Mouse (Mus musculus): ENCODE results near the gene Maml1. TPM values are rescaled to one million over a fixed set of nuclear protein-coding genes. Genes with fewer than 3 reads are reported as not detected.
A peak's percentile ranks its signal among the peaks of the same experiment; 100 is the strongest.

The Maml1 gene
- polyA plus RNA-seq, 1 experiment from 2014 or later = 6.0 TPM

DNA sequence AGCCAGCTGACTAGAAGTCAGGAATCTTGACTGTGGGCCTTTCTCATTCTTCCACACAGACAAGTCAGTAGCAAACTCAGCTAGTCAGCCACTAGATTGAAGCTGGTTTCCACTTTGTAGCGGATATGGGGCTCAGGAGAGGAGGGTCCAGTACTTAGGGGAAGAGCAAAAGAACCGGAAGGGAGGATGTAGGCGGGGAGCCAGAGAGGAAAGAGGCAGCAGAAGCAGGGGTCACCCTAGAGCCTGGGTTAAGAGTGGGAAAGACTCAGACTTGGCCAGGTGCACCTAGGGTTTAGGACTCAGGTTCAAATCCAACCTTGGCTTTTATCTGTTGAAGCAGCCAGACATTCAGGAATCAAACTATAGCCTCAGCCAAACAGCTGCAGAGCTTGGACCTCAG, 64.9 kb downstream of the Maml1 start:
- H3K4me3 ChIP-seq (replicated peaks; ENCODE audit: low read depth, low read length) = 0 out of 2 replicates have a peak overlapping the region, but pooled peaks have one; percentile 90
- no peak for TF ChIP-seq CTCF (IDR thresholded peaks at IDR 0.05; ENCODE audit: low read depth)
- DNase-seq (ENCODE audit: low spot score) (no peak), ATAC-seq (replicated peaks; ENCODE audit: low FRiP score, low read depth) (no peak)
- H3K9ac ChIP-seq (ENCODE audit: low read depth, low read length) = peak overlapping the region; percentile 98; the same call in 1 of the 2 replicates
- no peaks in the 10 kb centered on the region for H3K27me3 ChIP-seq (ENCODE audit: insufficient read depth, low read length)
- peak overlapping the region; percentile 63 for H3K27ac ChIP-seq
- H3K9me3 ChIP-seq (replicated peaks; ENCODE audit: low read length) = no peaks in the 10 kb centered on the region
- 64% methylated on average over 3 of the region's 3 CpGs for WGBS
- H3K4me2 ChIP-seq (ENCODE audit: low read length) = peak overlapping the region; percentile 95
- peaks cover 40% of the 10 kb centered on the region for H3K4me1 ChIP-seq (replicated peaks; ENCODE audit: insufficient read depth, low read length)
- peaks cover 3% of the 10 kb centered on the region; the same call in 1 of the 2 replicates for H3K36me3 ChIP-seq (ENCODE audit: insufficient read depth, low read length)

DNA sequence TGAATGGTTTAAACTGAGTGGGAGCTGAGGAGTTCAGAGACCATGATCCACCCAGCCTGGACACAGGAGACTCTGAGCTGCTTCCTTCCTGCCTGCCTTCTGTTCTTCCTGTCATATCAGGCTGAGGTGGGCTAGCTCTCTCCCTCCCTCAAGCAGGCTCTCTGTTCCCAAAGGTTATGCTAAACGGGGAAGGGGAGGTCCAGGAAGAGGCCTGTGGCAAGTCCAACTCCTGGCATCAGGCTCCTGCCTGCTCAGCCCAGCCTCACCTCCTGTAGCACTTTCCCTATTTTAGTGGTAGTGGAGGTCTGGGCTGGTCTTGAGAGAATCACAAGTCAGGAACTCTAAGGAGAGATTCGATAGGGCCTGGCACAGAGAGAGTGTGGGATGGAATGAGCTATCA, 65.7 kb downstream of the Maml1 start:
- H3K4me2 ChIP-seq (ENCODE audit: low read length) = peak overlapping the region; percentile 95
- no peak for ATAC-seq (replicated peaks; ENCODE audit: low FRiP score, low read depth)
- no peaks in the 10 kb centered on the region for H3K27me3 ChIP-seq (ENCODE audit: insufficient read depth, low read length)
- peaks cover 40% of the 10 kb centered on the region for H3K4me1 ChIP-seq (replicated peaks; ENCODE audit: insufficient read depth, low read length)
- peak overlapping the region; percentile 92 for H3K27ac ChIP-seq
- H3K4me3 ChIP-seq (replicated peaks; ENCODE audit: low read depth, low read length) = peak overlapping the region; percentile 90
- 36% methylated on average over 2 of the region's 2 CpGs for WGBS
- no peak for DNase-seq (ENCODE audit: low spot score)
- TF ChIP-seq CTCF (IDR thresholded peaks at IDR 0.05; ENCODE audit: low read depth) = no peak
- H3K9me3 ChIP-seq (replicated peaks; ENCODE audit: low read length) = no peaks in the 10 kb centered on the region
- peak overlapping the region; percentile 98; the same call in 1 of the 2 replicates for H3K9ac ChIP-seq (ENCODE audit: low read depth, low read length)
- no peaks in the 10 kb centered on the region for H3K36me3 ChIP-seq (ENCODE audit: insufficient read depth, low read length)

DNA sequence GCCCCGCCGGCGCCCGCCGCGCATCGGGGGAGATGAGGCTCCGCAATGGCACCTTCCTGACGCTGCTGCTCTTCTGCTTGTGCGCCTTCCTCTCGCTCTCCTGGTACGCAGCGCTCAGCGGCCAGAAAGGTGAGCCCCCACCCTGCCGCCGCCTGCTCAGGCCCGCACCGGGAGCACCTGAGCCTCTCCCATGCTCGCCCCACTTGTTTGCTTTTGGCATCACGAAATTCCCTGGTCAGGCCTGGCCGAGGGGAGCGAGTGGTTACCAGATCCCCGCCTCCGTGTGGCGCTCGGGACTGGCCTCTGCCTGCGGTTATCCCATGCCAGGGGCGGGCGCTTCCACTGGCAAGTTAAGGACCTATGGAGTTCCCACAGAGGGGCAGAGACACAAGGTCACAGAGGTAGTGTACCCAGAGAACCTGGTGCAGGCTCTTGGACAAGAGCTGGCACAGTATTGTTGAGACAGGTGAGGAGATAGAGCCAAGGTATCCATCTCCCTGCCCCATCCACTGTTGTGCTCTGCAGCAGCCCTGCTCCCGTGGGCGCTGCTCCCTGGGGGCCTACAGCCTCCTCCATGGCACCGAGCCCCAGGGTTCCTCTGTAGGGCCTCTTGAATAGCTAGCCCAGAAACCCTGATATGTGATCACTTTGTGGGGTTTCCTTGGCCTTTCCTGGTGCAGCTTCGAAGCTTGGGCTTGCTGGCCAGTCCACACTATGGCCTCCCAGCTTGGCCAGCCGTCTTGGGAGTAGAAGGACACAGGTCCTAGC, 66.3 kb downstream of the Maml1 start:
- WGBS = 2% methylated on average over 33 of the region's 34 CpGs
- H3K27me3 ChIP-seq (ENCODE audit: insufficient read depth, low read length) = no peaks in the 10 kb centered on the region
- peak overlapping the region; percentile 90 for H3K4me3 ChIP-seq (replicated peaks; ENCODE audit: low read depth, low read length)
- H3K27ac ChIP-seq = peak overlapping the region; percentile 92
- H3K9ac ChIP-seq (ENCODE audit: low read depth, low read length) = peak overlapping the region; percentile 98
- no peak for DNase-seq (ENCODE audit: low spot score)
- peak; percentile 6; the same call in 1 of the 2 replicates for TF ChIP-seq CTCF (IDR thresholded peaks at IDR 0.05; ENCODE audit: low read depth)
- ATAC-seq (replicated peaks; ENCODE audit: low FRiP score, low read depth) = peak; percentile 31
- H3K9me3 ChIP-seq (replicated peaks; ENCODE audit: low read length) = no peaks in the 10 kb centered on the region
- peak overlapping the region; percentile 95 for H3K4me2 ChIP-seq (ENCODE audit: low read length)
- H3K36me3 ChIP-seq (ENCODE audit: insufficient read depth, low read length) = no peaks in the 10 kb centered on the region
- peaks cover 36% of the 10 kb centered on the region for H3K4me1 ChIP-seq (replicated peaks; ENCODE audit: insufficient read depth, low read length)

DNA sequence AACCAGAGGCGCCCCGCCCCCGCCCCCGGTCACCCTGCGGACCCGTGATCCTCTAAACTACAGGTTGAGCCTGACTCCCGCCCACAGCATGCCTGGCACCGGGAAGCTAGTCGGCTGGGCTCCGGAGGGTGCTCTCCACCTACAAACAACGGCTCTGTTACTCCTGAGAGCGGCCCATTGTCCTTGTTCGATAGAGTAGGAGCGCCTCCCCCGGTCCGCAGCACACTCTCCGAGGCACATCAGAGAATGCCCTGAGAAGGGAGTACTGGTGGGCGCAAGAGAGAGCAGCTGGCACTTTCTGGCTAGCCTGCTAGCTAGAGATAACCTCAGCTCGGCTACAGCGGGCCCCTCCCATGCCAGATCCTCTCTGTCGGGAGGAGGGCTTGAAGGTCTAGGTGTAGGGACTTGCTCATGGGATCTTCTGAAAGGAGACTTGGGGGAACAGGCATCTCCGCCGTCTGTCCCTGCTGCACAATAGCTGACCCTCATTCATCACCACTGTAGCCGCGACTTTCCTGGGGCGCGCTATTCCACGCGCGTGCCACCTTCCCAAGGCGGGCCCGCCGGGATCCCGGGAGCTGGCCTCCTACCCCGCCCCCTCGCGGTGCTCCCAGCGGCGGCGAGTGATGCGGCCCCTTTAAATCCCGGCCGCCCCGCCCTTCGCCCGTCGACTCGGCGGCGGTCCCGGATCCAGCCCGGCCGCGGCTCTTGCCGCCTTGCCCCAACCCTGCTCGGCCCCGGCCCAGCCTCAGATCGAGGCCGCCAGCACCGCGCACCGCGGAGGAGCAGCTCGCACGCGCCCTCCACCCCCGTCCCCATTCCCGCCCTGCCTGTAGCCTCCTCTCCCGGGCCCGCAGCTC, 67.2 kb downstream of the Maml1 start:
- no peaks in the 10 kb centered on the region for H3K27me3 ChIP-seq (ENCODE audit: insufficient read depth, low read length)
- H3K4me2 ChIP-seq (ENCODE audit: low read length) = peak overlapping the region; percentile 95
- peaks cover 35% of the 10 kb centered on the region for H3K4me1 ChIP-seq (replicated peaks; ENCODE audit: insufficient read depth, low read length)
- H3K9ac ChIP-seq (ENCODE audit: low read depth, low read length) = peak overlapping the region; percentile 98
- peak overlapping the region; percentile 92 for H3K27ac ChIP-seq
- peak; percentile 42 for TF ChIP-seq CTCF (IDR thresholded peaks at IDR 0.05; ENCODE audit: low read depth)
- peak overlapping the region; percentile 90 for H3K4me3 ChIP-seq (replicated peaks; ENCODE audit: low read depth, low read length)
- ATAC-seq (replicated peaks; ENCODE audit: low FRiP score, low read depth) = peak; percentile 81
- DNase-seq (ENCODE audit: low spot score) = peak; percentile 86
- no peaks in the 10 kb centered on the region for H3K9me3 ChIP-seq (replicated peaks; ENCODE audit: low read length)
- 1% methylated on average over 68 of the region's 70 CpGs for WGBS
- no peaks in the 10 kb centered on the region for H3K36me3 ChIP-seq (ENCODE audit: insufficient read depth, low read length)

DNA sequence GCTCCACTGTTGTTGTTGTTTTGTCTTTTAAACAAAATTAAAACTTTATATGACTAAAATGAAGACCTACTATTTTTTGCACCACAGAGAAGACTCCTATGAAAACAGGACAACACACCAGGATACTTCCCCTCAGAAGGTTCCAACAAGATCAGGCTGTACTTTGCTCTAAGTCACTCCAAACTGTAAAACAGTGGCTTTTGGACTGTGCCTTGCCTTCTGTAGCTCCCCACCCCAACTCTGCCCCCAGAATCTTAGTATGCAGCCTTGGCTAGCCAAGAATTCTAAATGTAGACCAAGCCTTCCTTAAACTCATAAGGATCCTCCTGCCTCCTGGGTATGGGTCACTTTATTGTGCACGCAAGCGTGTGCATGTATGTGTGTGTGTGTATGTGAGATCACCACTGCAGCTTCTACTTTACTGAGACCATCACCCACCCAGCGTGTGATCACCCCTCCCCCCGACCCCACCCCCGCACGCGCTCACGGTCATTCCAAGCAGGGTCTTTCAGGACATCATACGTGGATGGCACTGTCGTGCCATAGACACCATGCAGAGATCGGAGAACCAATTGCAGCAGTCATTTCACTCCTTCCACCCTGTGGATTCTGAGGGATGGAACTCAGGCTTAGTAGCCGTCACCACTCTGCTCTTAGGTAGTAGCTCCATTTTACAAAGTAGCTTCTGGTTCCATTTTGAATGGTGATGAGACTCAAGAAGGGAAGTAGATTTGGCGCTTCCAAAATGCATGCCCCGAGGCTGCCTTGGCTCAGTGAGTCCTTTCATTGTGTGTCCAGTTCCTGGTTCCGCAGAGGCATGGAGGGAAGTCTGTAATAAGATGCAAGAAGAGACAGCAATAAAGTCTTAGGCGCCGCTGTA, 68.1 kb downstream of the Maml1 start:
- Histone ChIP-seq H3K27me3 (ENCODE audit: insufficient read depth, low read length) (no peaks in the 10 kb centered on the region), H3K27ac (peak overlapping the region; percentile 92), H3K4me2 (ENCODE audit: low read length) (peak overlapping the region; percentile 95), H3K4me1 (replicated peaks; ENCODE audit: insufficient read depth, low read length) (peaks cover 31% of the 10 kb centered on the region), H3K4me3 (replicated peaks; ENCODE audit: low read depth, low read length) (peak overlapping the region; percentile 90), H3K36me3 (ENCODE audit: insufficient read depth, low read length) (no peaks in the 10 kb centered on the region), H3K9ac (ENCODE audit: low read depth, low read length) (peak overlapping the region; percentile 98), H3K9me3 (replicated peaks; ENCODE audit: low read length) (no peaks in the 10 kb centered on the region)
- TF ChIP-seq CTCF (IDR thresholded peaks at IDR 0.05; ENCODE audit: low read depth) = no peak
- ATAC-seq (replicated peaks; ENCODE audit: low FRiP score, low read depth) = no peak
- peak; percentile 52 for DNase-seq (ENCODE audit: low spot score)
- WGBS = 5% methylated on average over 17 of the region's 17 CpGs

All from kidney, postnatal 0 days (tissue).